In the genomic region with DNA sequence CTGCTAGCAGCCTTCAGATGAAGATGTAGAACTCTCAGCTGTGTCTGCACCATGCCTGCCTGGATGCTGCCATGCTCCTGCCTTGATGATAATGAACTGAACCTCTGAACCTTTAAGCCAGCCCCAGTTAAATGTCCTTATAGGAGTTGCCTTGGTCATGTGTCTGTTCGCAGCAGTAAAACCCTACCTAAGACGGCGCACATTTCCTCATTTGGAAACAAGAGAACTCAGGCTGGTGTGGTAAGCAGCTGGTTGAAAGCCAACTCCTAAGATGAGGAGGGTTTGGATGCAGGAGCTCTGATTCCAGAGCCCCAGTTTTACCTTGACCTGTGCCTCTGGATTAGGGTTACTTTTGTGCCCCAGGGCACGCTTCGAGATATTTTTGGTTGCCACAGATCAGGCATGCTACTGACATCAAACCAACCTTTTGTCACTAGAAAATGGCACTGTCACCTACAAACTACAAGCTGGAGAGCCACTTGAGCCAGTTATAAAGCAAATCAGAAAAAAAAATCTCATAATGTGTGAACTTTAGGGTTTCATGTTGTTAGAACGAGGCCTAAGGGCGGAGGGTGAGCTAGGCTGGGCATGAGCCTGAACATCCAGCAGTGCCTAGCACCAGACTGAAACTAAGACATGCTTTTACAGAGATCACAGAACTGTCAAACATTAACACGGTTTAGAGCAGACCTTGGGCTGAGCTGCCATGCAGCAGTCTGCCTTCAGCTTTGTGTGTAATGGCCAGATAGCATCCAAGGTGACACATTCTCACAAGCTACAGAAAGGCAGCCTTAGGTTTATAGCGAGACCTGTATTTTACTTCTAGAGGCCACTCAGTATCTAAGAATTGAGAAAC, we compare ENCODE assay signal across 27 mouse cellular contexts. TPM values are rescaled to one million over a fixed set of nuclear protein-coding genes. Genes with fewer than 3 reads are reported as not detected.
DNase-seq lines count a peak whose midpoint lies in the region; ATAC-seq lines count a peak whose summit lies in the region.
"Had no signal": no experiment of that assay in that cellular context is flagged by ENCODE, and none has a peak within 500 bp of the region (broad histone marks: within the 10 kb centered on the region; RNA-seq: fewer than 3 reads in every experiment).

No protein-coding gene starts in this region.

- no peaks in the 10 kb centered on the region for H3K36me3 ChIP-seq in liver, embryonic 16.5 days (ENCODE audit: control insufficient read depth, insufficient read depth)
- H3K36me3 ChIP-seq in intestine, embryonic 16.5 days (ENCODE audit: control insufficient read depth, insufficient read depth, low read length), result no peaks in the 10 kb centered on the region
- H3K36me3 ChIP-seq in kidney, embryonic 16.5 days (ENCODE audit: insufficient read depth, low read length), result no peaks in the 10 kb centered on the region
- H3K36me3 ChIP-seq: forebrain, embryonic 10.5 days; G1E had no signal

- no peak overlapping the region for H3K4me2 ChIP-seq in liver, embryonic 16.5 days (ENCODE audit: low read depth, low read length)
- H3K4me2 ChIP-seq in intestine, embryonic 16.5 days (ENCODE audit: low read depth, low read length), result no peak overlapping the region
- no peak overlapping the region for H3K4me2 ChIP-seq in kidney, embryonic 16.5 days (replicated peaks; ENCODE audit: low read depth, low read length)
- H3K4me2 ChIP-seq: hindbrain, embryonic 14.5 days had no signal

- H3K4me1 ChIP-seq in liver, embryonic 16.5 days (ENCODE audit: control insufficient read depth, low read depth, low read length), result no peaks in the 10 kb centered on the region
- no peaks in the 10 kb centered on the region for H3K4me1 ChIP-seq in intestine, embryonic 16.5 days (ENCODE audit: control insufficient read depth, insufficient read depth, low read length)
- no peaks in the 10 kb centered on the region for H3K4me1 ChIP-seq in kidney, embryonic 16.5 days (ENCODE audit: insufficient read depth, low read length)
- H3K4me1 ChIP-seq: forebrain, embryonic 10.5 days had no signal

- no peak overlapping the region for H3K4me3 ChIP-seq in liver, embryonic 16.5 days (ENCODE audit: low read depth, low read length)
- no peak overlapping the region for H3K4me3 ChIP-seq in intestine, embryonic 16.5 days (ENCODE audit: low read length)
- H3K4me3 ChIP-seq in kidney, embryonic 16.5 days (ENCODE audit: low read length), result no peak overlapping the region
- H3K4me3 ChIP-seq: forebrain, embryonic 10.5 days had no signal

- no peak overlapping the region for H3K9ac ChIP-seq in liver, embryonic 16.5 days (ENCODE audit: low read depth, low read length)
- no peak overlapping the region for H3K9ac ChIP-seq in intestine, embryonic 16.5 days (ENCODE audit: low read depth, low read length)
- no peak overlapping the region for H3K9ac ChIP-seq in kidney, embryonic 16.5 days (replicated peaks; ENCODE audit: low read length)
- H3K9ac ChIP-seq: forebrain, postnatal 0 days; hindbrain, embryonic 14.5 days; liver, embryonic 14.5 days had no signal

- no peaks in the 10 kb centered on the region for H3K9me3 ChIP-seq in liver, embryonic 16.5 days (replicated peaks; ENCODE audit: control insufficient read depth, low read length)
- H3K9me3 ChIP-seq in intestine, embryonic 16.5 days (ENCODE audit: control insufficient read depth, low read length), result no peaks in the 10 kb centered on the region
- H3K9me3 ChIP-seq in kidney, embryonic 16.5 days (ENCODE audit: low read length), result no peaks in the 10 kb centered on the region
- H3K9me3 ChIP-seq: forebrain, embryonic 10.5 days had no signal

- H3K27ac ChIP-seq in liver, embryonic 16.5 days (ENCODE audit: low read length), result peak overlapping the region; percentile 60
- H3K27ac ChIP-seq in intestine, embryonic 16.5 days (ENCODE audit: low read length), result peak overlapping the region; percentile 82
- no peak overlapping the region for H3K27ac ChIP-seq in kidney, embryonic 16.5 days (ENCODE audit: low read length)
- H3K27ac ChIP-seq: forebrain, embryonic 10.5 days; hindbrain, embryonic 14.5 days; liver, embryonic 14.5 days had no signal

- no peaks in the 10 kb centered on the region for H3K27me3 ChIP-seq in liver, embryonic 16.5 days (ENCODE audit: control insufficient read depth, insufficient read depth, low read depth, low read length)
- no peaks in the 10 kb centered on the region for H3K27me3 ChIP-seq in intestine, embryonic 16.5 days (replicated peaks; ENCODE audit: control insufficient read depth, insufficient read depth, low read length)
- H3K27me3 ChIP-seq in kidney, embryonic 16.5 days (ENCODE audit: insufficient read depth, low read length), result no peaks in the 10 kb centered on the region
- H3K27me3 ChIP-seq: CH12.LX had no signal

- DNase-seq in liver, result no peak
- DNase-seq in kidney, postnatal 4 days, result peak; percentile 13 to 41
- no peak for DNase-seq in retina, embryonic 14.5 days (ENCODE audit: low spot score)
- no peak for DNase-seq in yolk sac, embryonic 10.5 days (ENCODE audit: low spot score)
- DNase-seq: adrenal gland, adult 2 months; B cell, adult 2 months; cerebellum, adult 11 months; cerebellum, postnatal 14 days; forebrain, postnatal 0 days; gastrocnemius, postnatal 36 days; heart, postnatal 4 days; lung, postnatal 4 days; midbrain, embryonic 14.5 days; right cerebral cortex, postnatal 25 days; spleen, adult 18-20 months; thymus, postnatal 25 days had no signal

- WGBS in liver, embryonic 16.5 days (ENCODE audit: insufficient replicate concordance), result 66% methylated on average over 9 of the region's 9 CpGs
- 75% methylated on average over 9 of the region's 9 CpGs for WGBS in intestine, embryonic 16.5 days
- 74% methylated on average over 9 of the region's 9 CpGs for WGBS in kidney, embryonic 16.5 days

- ATAC-seq in liver, embryonic 16.5 days (ENCODE audit: low read depth), result peak; percentile 57
- peak; percentile 89 for ATAC-seq in intestine, embryonic 16.5 days
- ATAC-seq in kidney, embryonic 16.5 days (ENCODE audit: low FRiP score, low TSS enrichment), result peak; percentile 82
- ATAC-seq: forebrain, postnatal 0 days had no signal

RNA-seq across cellular contexts. Expression of a gene that starts 3.7 kb away (rescaled TPM):
- 89.7 and 110 TPM in 2 replicates for polyA plus RNA-seq in liver, embryonic 16.5 days (2015; fragmentation: Nextera tagmentation; extraction: Ambion mirVana)
- 36.9 and 49.5 TPM in 2 replicates for polyA plus RNA-seq in intestine, embryonic 16.5 days (2015; fragmentation: Nextera tagmentation; extraction: Ambion mirVana)
- 0.18 and 0.20 TPM in 2 replicates for polyA plus RNA-seq in kidney, embryonic 16.5 days (2015; fragmentation: Nextera tagmentation; extraction: Ambion mirVana)
- polyA plus RNA-seq: adrenal gland, adult 2 months; embryonic facial prominence, embryonic 11.5 days; forebrain, embryonic 10.5 days; G1E; hindbrain, embryonic 14.5 days; limb, embryonic 11.5 days; midbrain, embryonic 14.5 days; neural tube, embryonic 11.5 days had no signal

RNA-seq across cellular contexts. Expression of a gene that starts 40.8 kb away (rescaled TPM):
- polyA plus RNA-seq in liver, embryonic 16.5 days (2015; fragmentation: Nextera tagmentation; extraction: Ambion mirVana), result 3.2 and 3.6 TPM in 2 replicates
- 10.6 and 10.7 TPM in 2 replicates for polyA plus RNA-seq in intestine, embryonic 16.5 days (2015; fragmentation: Nextera tagmentation; extraction: Ambion mirVana)
- 6.2 and 7.9 TPM in 2 replicates for polyA plus RNA-seq in kidney, embryonic 16.5 days (2015; fragmentation: Nextera tagmentation; extraction: Ambion mirVana)

Comparison
In these comparisons a context has a peak if more than half of its experiments do, and no peak if none do; other contexts are left out.
1. DNase-seq: peak in kidney, postnatal 4 days (2 of 2); none in liver (single experiment), retina, embryonic 14.5 days (single experiment) and yolk sac, embryonic 10.5 days (single experiment).
2. RNA of a gene that starts 3.7 kb away (polyA plus RNA-seq): 89.7 to 110 TPM in liver, embryonic 16.5 days and 36.9 to 49.5 TPM in intestine, embryonic 16.5 days; 0.18 to 0.20 TPM in kidney, embryonic 16.5 days; every median in the first group is over 10 times any median in the second.
3. Peak in every context shown above with its lines, with median percentiles within 50 percentile points of each other: ATAC-seq.